ENCODE assay signal across 21 mouse cellular contexts in genomic region chr7:129639006-129639405, GRCm38 (mm10). TPM values are rescaled to one million over a fixed set of nuclear protein-coding genes. Genes with fewer than 3 reads are reported as not detected.
DNase-seq lines count a peak whose midpoint lies in the region; ATAC-seq lines count a peak whose summit lies in the region.
"Had no signal": no experiment of that assay in that cellular context is flagged by ENCODE, and none has a peak within 500 bp of the region (broad histone marks: within the 10 kb centered on the region; RNA-seq: fewer than 3 reads in every experiment).

No protein-coding gene starts in this region.

- no peak overlapping the region for H3K4me2 ChIP-seq in kidney, embryonic 15.5 days
- no peak overlapping the region for H3K4me2 ChIP-seq in kidney, embryonic 16.5 days (replicated peaks; ENCODE audit: low read depth, low read length)
- H3K4me2 ChIP-seq: forebrain, embryonic 13.5 days; heart, embryonic 13.5 days; hindbrain, embryonic 12.5 days had no signal

- no peak overlapping the region for H3K9ac ChIP-seq in kidney, embryonic 15.5 days
- H3K9ac ChIP-seq in kidney, embryonic 16.5 days (replicated peaks; ENCODE audit: low read length) = no peak overlapping the region
- H3K9ac ChIP-seq: forebrain, embryonic 13.5 days; forebrain, postnatal 0 days; heart, embryonic 13.5 days; hindbrain, embryonic 12.5 days had no signal

- peaks cover 13% of the 10 kb centered on the region; the same call in 1 of the 2 replicates for H3K4me1 ChIP-seq in kidney, embryonic 15.5 days
- no peaks in the 10 kb centered on the region for H3K4me1 ChIP-seq in kidney, embryonic 16.5 days (ENCODE audit: insufficient read depth, low read length)
- H3K4me1 ChIP-seq: forebrain, embryonic 13.5 days; heart, embryonic 13.5 days; hindbrain, embryonic 12.5 days had no signal

- H3K36me3 ChIP-seq in kidney, embryonic 15.5 days = peaks cover 32% of the 10 kb centered on the region
- H3K36me3 ChIP-seq in kidney, embryonic 16.5 days (ENCODE audit: insufficient read depth, low read length) = peaks cover 17% of the 10 kb centered on the region

- H3K4me3 ChIP-seq in kidney, embryonic 15.5 days (replicated peaks) = no peak overlapping the region
- no peak overlapping the region for H3K4me3 ChIP-seq in kidney, embryonic 16.5 days (ENCODE audit: low read length)
- H3K4me3 ChIP-seq: forebrain, embryonic 13.5 days; gastrocnemius, adult 2 months; heart, embryonic 13.5 days; hindbrain, embryonic 12.5 days had no signal

- DNase-seq in kidney, adult 11 months = peak; percentile 9
- DNase-seq in kidney, postnatal 10 days = peak; percentile 30
- peak; percentile 26 for DNase-seq in kidney, postnatal 14 days
- no peak for DNase-seq in natural killer cell, adult 2 months (ENCODE audit: low spot score in 2 of 2)
- DNase-seq in lung, postnatal 14 days = no peak
- DNase-seq: adrenal gland, adult 2 months; adrenal gland, postnatal 25 days; cerebellum, adult 18-20 months; cerebellum, adult 9-11 months; cerebellum, postnatal 36 days; forebrain, postnatal 0 days; gastrocnemius, adult 2 months; gastrocnemius, postnatal 25 days; heart, postnatal 4 days had no signal

- no peaks in the 10 kb centered on the region for H3K9me3 ChIP-seq in kidney, embryonic 15.5 days (replicated peaks)
- no peaks in the 10 kb centered on the region for H3K9me3 ChIP-seq in kidney, embryonic 16.5 days (ENCODE audit: low read length)
- H3K9me3 ChIP-seq: forebrain, embryonic 13.5 days; heart, embryonic 13.5 days; hindbrain, embryonic 12.5 days had no signal

- WGBS in kidney, embryonic 15.5 days = 93% methylated on average over 5 of the region's 5 CpGs
- WGBS in kidney, embryonic 16.5 days = 91% methylated on average over 5 of the region's 5 CpGs

- no peak overlapping the region for H3K27ac ChIP-seq in kidney, embryonic 15.5 days
- no peak overlapping the region for H3K27ac ChIP-seq in kidney, embryonic 16.5 days (ENCODE audit: low read length)
- H3K27ac ChIP-seq: forebrain, embryonic 13.5 days; gastrocnemius, adult 2 months; heart, embryonic 13.5 days; hindbrain, embryonic 12.5 days had no signal

- no peaks in the 10 kb centered on the region for H3K27me3 ChIP-seq in kidney, embryonic 15.5 days
- no peaks in the 10 kb centered on the region for H3K27me3 ChIP-seq in kidney, embryonic 16.5 days (ENCODE audit: insufficient read depth, low read length)
- H3K27me3 ChIP-seq: forebrain, embryonic 13.5 days; heart, embryonic 13.5 days; hindbrain, embryonic 12.5 days; Patski had no signal

- no peak for ATAC-seq in kidney, embryonic 15.5 days (replicated peaks; ENCODE audit: low FRiP score)
- ATAC-seq in kidney, embryonic 16.5 days (ENCODE audit: low FRiP score, low TSS enrichment) = no peak
- ATAC-seq: forebrain, embryonic 13.5 days; forebrain, postnatal 0 days; hindbrain, embryonic 16.5 days; Patski had no signal

RNA-seq across cellular contexts. Expression of gene Wdr11, which starts 47.3 kb away (rescaled TPM):
- 46.5 and 48.7 TPM in 2 replicates for polyA plus RNA-seq in kidney, embryonic 15.5 days (2015; fragmentation: Nextera tagmentation; extraction: Ambion mirVana)
- polyA plus RNA-seq in kidney, embryonic 16.5 days (2015; fragmentation: Nextera tagmentation; extraction: Ambion mirVana) = 53.6 and 56.4 TPM in 2 replicates

Comparison
In these comparisons a context has a peak if more than half of its experiments do, and no peak if none do; other contexts are left out.
1. DNase-seq: peak in kidney, adult 11 months (single experiment), kidney, postnatal 10 days (single experiment) and kidney, postnatal 14 days (single experiment); none in natural killer cell, adult 2 months (0 of 2) and lung, postnatal 14 days (single experiment).